Mouse (Mus musculus) MEL (cell line): ENCODE results near the gene Gpn3. TPM values are rescaled to one million over a fixed set of nuclear protein-coding genes. Genes with fewer than 3 reads are reported as not detected.

ENCODE experiments used
- DNase-seq: peaks from one replicate; pipeline ENCODE4 v3.0.0; 2011; ENCODE audit warnings: low read depth, low spot score
- H3K27ac ChIP-seq: 2 replicates; pipeline ENCODE4 v1.5.1; 2012; ENCODE audit warnings: low read depth, mild to moderate bottlenecking, control low read depth, low read length, moderate library complexity; ENCODE audit not compliant: control insufficient read depth
- H3K27me3 ChIP-seq, 2 experiments: fragments of 150-350 bp in 1 of 2; sonication (generic) in 1 of 2; 2 replicates each; pipeline ENCODE4 v1.6.1; 2012; ENCODE audit warnings: low read length in 2 of 2, mild to moderate bottlenecking in 2 of 2, improper control_type of control experiment in 1 of 2, moderate library complexity in 1 of 2; ENCODE audit not compliant: insufficient read depth in 2 of 2, control insufficient read depth in 1 of 2
- H3K36me3 ChIP-seq, 2 experiments: 2 replicates each; pipeline ENCODE4 v1.6.1; 2012 to 2014; ENCODE audit warnings: low read length in 2 of 2, improper control_type of control experiment in 1 of 2, inconsistent platforms in 1 of 2, mild to moderate bottlenecking in 1 of 2; ENCODE audit not compliant: insufficient read depth in 2 of 2, control insufficient read depth in 1 of 2
- H3K4me1 ChIP-seq, 2 experiments: fragments of 150-350 bp in 1 of 2; sonication (generic) in 1 of 2; 2 replicates each; pipeline ENCODE4 v1.6.1; 2012; ENCODE audit warnings: low read length in 2 of 2, improper control_type of control experiment in 1 of 2, mild to moderate bottlenecking in 1 of 2; ENCODE audit not compliant: insufficient read depth in 2 of 2, control insufficient read depth in 1 of 2
- H3K4me3 ChIP-seq, 2 experiments: fragments of 150-350 bp in 1 of 2; sonication (generic) in 1 of 2; 2 replicates each; pipeline ENCODE4 v1.5.1; 2012; ENCODE audit warnings: low read depth in 2 of 2, low read length in 2 of 2, mild to moderate bottlenecking in 2 of 2, moderate library complexity in 2 of 2, control low read depth in 1 of 2, improper control_type of control experiment in 1 of 2; ENCODE audit not compliant: control insufficient read depth in 1 of 2, insufficient read depth in 1 of 2
- H3K79me2 ChIP-seq: 2 replicates; pipeline ENCODE4 v1.6.1; 2012; ENCODE audit warnings: mild to moderate bottlenecking, low read length, moderate library complexity; ENCODE audit not compliant: control insufficient read depth, poor library complexity, insufficient read depth
- H3K9ac ChIP-seq: 2 replicates; pipeline ENCODE4 v1.6.1; 2012; ENCODE audit warnings: low read depth, mild to moderate bottlenecking, control low read depth, low read length, moderate library complexity; ENCODE audit not compliant: control insufficient read depth, poor library complexity, severe bottlenecking
- H3K9me3 ChIP-seq: fragments of 150-350 bp; sonication (generic); replicated peaks from 2 replicates; pipeline ENCODE4 v1.6.1; 2012; ENCODE audit warnings: mild to moderate bottlenecking, low read length, improper control_type of control experiment, moderate library complexity; ENCODE audit not compliant: insufficient read depth
- CHD1 ChIP-seq: IDR thresholded peaks from 2 replicates; pipeline ENCODE4 v1.6.1; 2012; ENCODE audit warnings: low read depth, mild to moderate bottlenecking, inconsistent platforms, low read length, improper control_type of control experiment
- CTCF ChIP-seq, 3 experiments: IDR thresholded peaks in 2 of 3; conservative IDR thresholded peaks in 1 of 3; 2 replicates each; pipeline ENCODE4 v1.5.1; 2011 to 2012; ENCODE audit warnings: low read length in 3 of 3, low read depth in 2 of 3, mild to moderate bottlenecking in 2 of 3, improper control_type of control experiment in 1 of 3, inconsistent platforms in 1 of 3, mixed read lengths in 1 of 3, moderate library complexity in 1 of 3; ENCODE audit not compliant: control insufficient read depth in 1 of 3, insufficient read depth in 1 of 3, poor library complexity in 1 of 3, severe bottlenecking in 1 of 3
- E2F4 ChIP-seq: IDR thresholded peaks from 2 replicates; pipeline ENCODE4 v1.6.1; 2011; ENCODE audit warnings: low read depth, low read length, improper control_type of control experiment, borderline replicate concordance
- ELF1 ChIP-seq: IDR thresholded peaks from 2 replicates; pipeline ENCODE4 v1.6.1; 2014; ENCODE audit warnings: low read depth, mild to moderate bottlenecking, inconsistent platforms, low read length, improper control_type of control experiment, moderate library complexity
- GATA1 ChIP-seq: IDR thresholded peaks from 2 replicates; pipeline ENCODE4 v1.6.1; 2011; ENCODE audit warnings: low read depth, low read length, improper control_type of control experiment
- JUND ChIP-seq: IDR thresholded peaks from 2 replicates; pipeline ENCODE4 v1.6.1; 2011; ENCODE audit warnings: low read depth, mild to moderate bottlenecking, improper control_type of control experiment, low read length
- MAX ChIP-seq: IDR thresholded peaks from 2 replicates; pipeline ENCODE4 v1.6.1; 2011; ENCODE audit warnings: low read length, improper control_type of control experiment
- MAZ ChIP-seq: IDR thresholded peaks from 2 replicates; pipeline ENCODE4 v1.6.1; 2012; ENCODE audit warnings: low read depth, mild to moderate bottlenecking, inconsistent platforms, low read length, improper control_type of control experiment
- MXI1 ChIP-seq: IDR thresholded peaks from 2 replicates; pipeline ENCODE4 v1.6.1; 2011; ENCODE audit warnings: mild to moderate bottlenecking, low read depth, low read length, improper control_type of control experiment
- NRF1 ChIP-seq: IDR thresholded peaks from 2 replicates; pipeline ENCODE4 v1.6.1; 2014; ENCODE audit warnings: low read depth, mild to moderate bottlenecking, inconsistent platforms, low read length, improper control_type of control experiment, moderate library complexity; ENCODE audit not compliant: poor library complexity, insufficient read depth, severe bottlenecking
- POLR2A ChIP-seq, 2 experiments: IDR thresholded peaks; 2 replicates each; pipeline ENCODE4 v1.6.1; 2011 to 2012; ENCODE audit warnings: low read length in 2 of 2, mild to moderate bottlenecking in 2 of 2, control low read depth in 1 of 2, improper control_type of control experiment in 1 of 2, low read depth in 1 of 2, moderate library complexity in 1 of 2; ENCODE audit not compliant: control insufficient read depth in 1 of 2, insufficient read depth in 1 of 2, poor library complexity in 1 of 2
- POLR2AphosphoS5 ChIP-seq: IDR thresholded peaks from 2 replicates; pipeline ENCODE4 v1.6.1; 2012; ENCODE audit warnings: low read depth, borderline replicate concordance, mild to moderate bottlenecking, inconsistent platforms, low read length, moderate library complexity, mixed read lengths
- RCOR1 ChIP-seq: IDR thresholded peaks from 2 replicates; pipeline ENCODE4 v1.6.1; 2012; ENCODE audit warnings: low read depth, mild to moderate bottlenecking, inconsistent platforms, low read length, improper control_type of control experiment
- SMC3 ChIP-seq: IDR thresholded peaks from 2 replicates; pipeline ENCODE4 v1.6.1; 2011; ENCODE audit warnings: low read depth, low read length, improper control_type of control experiment
- TAL1 ChIP-seq: IDR thresholded peaks from 2 replicates; pipeline ENCODE4 v1.6.1; 2012; ENCODE audit warnings: mild to moderate bottlenecking, inconsistent platforms, low read length, moderate library complexity, mixed read lengths
- TBP ChIP-seq: IDR thresholded peaks from 2 replicates; pipeline ENCODE4 v1.8.0; 2011; ENCODE audit warnings: low read depth, low read length, improper control_type of control experiment
- UBTF ChIP-seq: IDR thresholded peaks from 2 replicates; pipeline ENCODE4 v1.6.1; 2012; ENCODE audit warnings: low read depth, mild to moderate bottlenecking, inconsistent platforms, low read length, improper control_type of control experiment, moderate library complexity, borderline replicate concordance; ENCODE audit not compliant: insufficient read depth
- USF2 ChIP-seq, 2 experiments: IDR thresholded peaks; 2 replicates each; pipeline ENCODE4 v1.6.1; 2011 to 2012; ENCODE audit warnings: improper control_type of control experiment in 2 of 2, low read length in 2 of 2, borderline replicate concordance in 1 of 2, inconsistent platforms in 1 of 2, low read depth in 1 of 2, mild to moderate bottlenecking in 1 of 2; ENCODE audit not compliant: insufficient read depth in 1 of 2
- ZMIZ1 ChIP-seq: IDR thresholded peaks from 2 replicates; pipeline ENCODE4 v1.6.1; 2012; ENCODE audit warnings: low read depth, mild to moderate bottlenecking, inconsistent platforms, low read length, improper control_type of control experiment, moderate library complexity
- ZNF384 ChIP-seq: IDR thresholded peaks from 2 replicates; pipeline ENCODE4 v1.6.1; 2012; ENCODE audit warnings: low read depth, mild to moderate bottlenecking, inconsistent platforms, low read length, improper control_type of control experiment
- polyA plus RNA-seq, 2 experiments: library from polyadenylated mRNA; stranded (reverse) in 1 of 2; unstranded in 1 of 2; fragments of >175 nt in 1 of 2; fragments of >200 nt in 1 of 2; gene quantifications; 2 replicates each; pipeline versions ENCODE4 v1.2.1 to v1.2.4; 2012; ENCODE audit warnings: low replicate concordance in 2 of 2, low read depth in 1 of 2; ENCODE audit not compliant: insufficient read length in 2 of 2, insufficient read depth in 1 of 2, missing spikeins in 1 of 2
- total RNA-seq: library from RNA; depleted of rRNA; stranded (reverse); fragments of 300-350 nt; gene quantifications from 2 replicates; pipeline ENCODE4 v1.2.3, GENCODE M21; 2012

Gene Gpn3
- total and polyA plus RNA-seq, 3 experiments, result 85.6 to 89.9 TPM; not detected in 1

GRCm38 (mm10) chr5:122325477-122325876 lies 46.2 kb upstream of the Gpn3 start:
- TF ChIP-seq RCOR1 (no peak), CTCF (IDR thresholded peaks at IDR 0.05 in 2 of 3, conservative IDR thresholded peaks at IDR 0.05 in 1 of 3; ENCODE audit: control insufficient read depth in 1 of 3, insufficient read depth in 1 of 3, low read depth in 2 of 3, low read length in 3 of 3, poor library complexity in 1 of 3, severe bottlenecking in 1 of 3) (no peak), CHD1 (no peak), ZMIZ1 (no peak), ZNF384 (no peak), ELF1 (no peak), MXI1 (no peak), TAL1 (no peak), JUND (no peak), NRF1 (no peak), MAX (no peak), USF2 (IDR thresholded peaks at IDR 0.05; ENCODE audit: borderline replicate concordance in 1 of 2, insufficient read depth in 1 of 2, low read depth in 1 of 2, low read length in 2 of 2) (no peak), TBP (no peak), GATA1 (no peak), UBTF (no peak), POLR2AphosphoS5 (no peak)
- H3K9ac ChIP-seq, result no peak overlapping the region
- no peaks in the 10 kb centered on the region for H3K27me3 ChIP-seq
- peaks cover 0 to 6% of the 10 kb centered on the region in 2 experiments; a peak in 2 of 4 replicates for H3K36me3 ChIP-seq
- H3K9me3 ChIP-seq, result no peaks in the 10 kb centered on the region
- no peak for DNase-seq
- H3K4me3 ChIP-seq, result no peak overlapping the region
- H3K4me1 ChIP-seq, result no peaks in the 10 kb centered on the region
- H3K27ac ChIP-seq, result no peak overlapping the region
- no peaks in the 10 kb centered on the region for H3K79me2 ChIP-seq

GRCm38 (mm10) chr5:122327283-122327682 lies 44.4 kb upstream of the Gpn3 start:
- H3K9me3 ChIP-seq, result no peaks in the 10 kb centered on the region
- no peaks in the 10 kb centered on the region for H3K4me1 ChIP-seq
- H3K4me3 ChIP-seq, result no peak overlapping the region
- DNase-seq, result no peak
- TF ChIP-seq GATA1 (no peak), CTCF (IDR thresholded peaks at IDR 0.05 in 2 of 3, conservative IDR thresholded peaks at IDR 0.05 in 1 of 3; ENCODE audit: control insufficient read depth in 1 of 3, insufficient read depth in 1 of 3, low read depth in 2 of 3, low read length in 3 of 3, poor library complexity in 1 of 3, severe bottlenecking in 1 of 3) (no peak), TAL1 (no peak), POLR2A (IDR thresholded peaks at IDR 0.05; ENCODE audit: control insufficient read depth in 1 of 2, insufficient read depth in 1 of 2, low read depth in 1 of 2, low read length in 2 of 2, poor library complexity in 1 of 2) (no peak), MAZ (no peak), ZNF384 (no peak), SMC3 (no peak), E2F4 (no peak)
- TF ChIP-seq, all 39 proteins: peak for 0
- H3K27ac ChIP-seq, result no peak overlapping the region
- H3K9ac ChIP-seq, result no peak overlapping the region
- H3K27me3 ChIP-seq, result no peaks in the 10 kb centered on the region
- peaks cover 0 to 4% of the 10 kb centered on the region in 2 experiments; a peak in 2 of 4 replicates for H3K36me3 ChIP-seq
- no peaks in the 10 kb centered on the region for H3K79me2 ChIP-seq
